Mouse (Mus musculus): Measurements from ENCODE around the gene Fam207a. TPM values are rescaled to one million over a fixed set of nuclear protein-coding genes. Genes with fewer than 3 reads are reported as not detected.

Fam207a gene
- total and polyA plus RNA-seq, 2 experiments from 2014 or later, result 16.1 to 18.1 TPM

GRCm38 (mm10) chr10:77471512-77471911, 44.1 kb downstream of the Fam207a start:
- Histone ChIP-seq H3K9ac (replicated peaks; ENCODE audit: low read depth, low read length) (no peak overlapping the region), H3K36me3 (replicated peaks; ENCODE audit: control insufficient read depth, insufficient read depth, low read length) (no peaks in the 10 kb centered on the region), H3K4me1 (ENCODE audit: control insufficient read depth, insufficient read depth) (peaks cover 11% of the 10 kb centered on the region; the same call in 1 of the 2 replicates), H3K9me3 (replicated peaks; ENCODE audit: control insufficient read depth, low read length) (no peaks in the 10 kb centered on the region), H3K27ac (ENCODE audit: low read depth) (no peak overlapping the region), H3K4me3 (ENCODE audit: low read depth, low read length) (no peak overlapping the region), H3K4me2 (ENCODE audit: low read depth, low read length) (no peak overlapping the region), H3K27me3 (ENCODE audit: control insufficient read depth, insufficient read depth, low read length) (no peaks in the 10 kb centered on the region)
- WGBS, result 60% methylated on average over 7 of the region's 7 CpGs
- TF ChIP-seq EP300 (IDR thresholded peaks at IDR 0.05; ENCODE audit: low read depth) (no peak), CTCF (IDR thresholded peaks at IDR 0.05; ENCODE audit: low read depth) (no peak)
- no peak for DNase-seq (ENCODE audit: low spot score)
- no peak for ATAC-seq (ENCODE audit: insufficient read depth, low read depth)

- WGBS, result 87% methylated on average over 3 of the region's 3 CpGs
- DNase-seq (ENCODE audit: low spot score) (no peak), ATAC-seq (ENCODE audit: insufficient read depth, low read depth) (no peak)
- Histone ChIP-seq H3K4me2 (ENCODE audit: low read depth, low read length) (no peak overlapping the region), H3K4me3 (ENCODE audit: low read depth, low read length) (no peak overlapping the region), H3K9ac (replicated peaks; ENCODE audit: low read depth, low read length) (no peak overlapping the region), H3K4me1 (ENCODE audit: control insufficient read depth, insufficient read depth) (peaks cover 11% of the 10 kb centered on the region; the same call in 1 of the 2 replicates), H3K27me3 (ENCODE audit: control insufficient read depth, insufficient read depth, low read length) (no peaks in the 10 kb centered on the region), H3K27ac (ENCODE audit: low read depth) (no peak overlapping the region), H3K36me3 (replicated peaks; ENCODE audit: control insufficient read depth, insufficient read depth, low read length) (no peaks in the 10 kb centered on the region), H3K9me3 (replicated peaks; ENCODE audit: control insufficient read depth, low read length) (no peaks in the 10 kb centered on the region)
- no peak for TF ChIP-seq EP300 (IDR thresholded peaks at IDR 0.05; ENCODE audit: low read depth)
- no peak for TF ChIP-seq CTCF (IDR thresholded peaks at IDR 0.05; ENCODE audit: low read depth)
Measured at GRCm38 (mm10) chr10:77470763-77471162, 44.8 kb downstream of the Fam207a start.

- WGBS, result 68% methylated on average over 4 of the region's 4 CpGs
- no peaks in the 10 kb centered on the region for H3K36me3 ChIP-seq (replicated peaks; ENCODE audit: control insufficient read depth, insufficient read depth, low read length)
- H3K4me2 ChIP-seq (ENCODE audit: low read depth, low read length), result no peak overlapping the region
- no peak for TF ChIP-seq CTCF (IDR thresholded peaks at IDR 0.05; ENCODE audit: low read depth)
- peak; percentile 78; the same call in 1 of the 2 replicates for TF ChIP-seq EP300 (IDR thresholded peaks at IDR 0.05; ENCODE audit: low read depth)
- no peak for ATAC-seq (ENCODE audit: insufficient read depth, low read depth)
- no peak overlapping the region for H3K4me3 ChIP-seq (ENCODE audit: low read depth, low read length)
- peaks cover 25% of the 10 kb centered on the region for H3K4me1 ChIP-seq (ENCODE audit: control insufficient read depth, insufficient read depth)
- H3K27ac ChIP-seq (ENCODE audit: low read depth), result peak overlapping the region; percentile 82
- no peaks in the 10 kb centered on the region for H3K27me3 ChIP-seq (ENCODE audit: control insufficient read depth, insufficient read depth, low read length)
- H3K9me3 ChIP-seq (replicated peaks; ENCODE audit: control insufficient read depth, low read length), result no peaks in the 10 kb centered on the region
- H3K9ac ChIP-seq (replicated peaks; ENCODE audit: low read depth, low read length), result no peak overlapping the region
- no peak for DNase-seq (ENCODE audit: low spot score)
Measured at GRCm38 (mm10) chr10:77468675-77469074, 46.9 kb downstream of the Fam207a start.

GRCm38 (mm10) chr10:77467407-77467806, 48.2 kb downstream of the Fam207a start:
- no peak for TF ChIP-seq CTCF (IDR thresholded peaks at IDR 0.05; ENCODE audit: low read depth)
- no peak for TF ChIP-seq EP300 (IDR thresholded peaks at IDR 0.05; ENCODE audit: low read depth)
- H3K4me1 ChIP-seq (ENCODE audit: control insufficient read depth, insufficient read depth), result peaks cover 28% of the 10 kb centered on the region
- H3K36me3 ChIP-seq (replicated peaks; ENCODE audit: control insufficient read depth, insufficient read depth, low read length), result no peaks in the 10 kb centered on the region
- H3K27me3 ChIP-seq (ENCODE audit: control insufficient read depth, insufficient read depth, low read length), result no peaks in the 10 kb centered on the region
- no peak overlapping the region for H3K4me2 ChIP-seq (ENCODE audit: low read depth, low read length)
- no peak for ATAC-seq (ENCODE audit: insufficient read depth, low read depth)
- H3K9me3 ChIP-seq (replicated peaks; ENCODE audit: control insufficient read depth, low read length), result no peaks in the 10 kb centered on the region
- 42% methylated on average over 6 of the region's 6 CpGs for WGBS
- H3K27ac ChIP-seq (ENCODE audit: low read depth), result no peak overlapping the region
- H3K9ac ChIP-seq (replicated peaks; ENCODE audit: low read depth, low read length), result no peak overlapping the region
- no peak for DNase-seq (ENCODE audit: low spot score)
- no peak overlapping the region for H3K4me3 ChIP-seq (ENCODE audit: low read depth, low read length)

GRCm38 (mm10) chr10:77465902-77466301, 49.7 kb downstream of the Fam207a start:
- Histone ChIP-seq H3K4me2 (ENCODE audit: low read depth, low read length) (no peak overlapping the region), H3K27me3 (ENCODE audit: control insufficient read depth, insufficient read depth, low read length) (no peaks in the 10 kb centered on the region), H3K9ac (replicated peaks; ENCODE audit: low read depth, low read length) (no peak overlapping the region), H3K36me3 (replicated peaks; ENCODE audit: control insufficient read depth, insufficient read depth, low read length) (no peaks in the 10 kb centered on the region), H3K4me1 (ENCODE audit: control insufficient read depth, insufficient read depth) (peaks cover 28% of the 10 kb centered on the region), H3K9me3 (replicated peaks; ENCODE audit: control insufficient read depth, low read length) (no peaks in the 10 kb centered on the region), H3K27ac (ENCODE audit: low read depth) (no peak overlapping the region), H3K4me3 (ENCODE audit: low read depth, low read length) (no peak overlapping the region)
- 74% methylated on average over 5 of the region's 5 CpGs for WGBS
- TF ChIP-seq CTCF (IDR thresholded peaks at IDR 0.05; ENCODE audit: low read depth) (no peak), EP300 (IDR thresholded peaks at IDR 0.05; ENCODE audit: low read depth) (no peak)
- ATAC-seq (ENCODE audit: insufficient read depth, low read depth) (no peak), DNase-seq (ENCODE audit: low spot score) (no peak)
